Mouse (Mus musculus): ENCODE data around the gene Gm3043. TPM values are rescaled to one million over a fixed set of nuclear protein-coding genes. Genes with fewer than 3 reads are reported as not detected.

Gm3043 gene
- polyA plus RNA-seq (2012; rRNA removed; ENCODE audit: low replicate concordance): not detected in 2 replicates

GRCm38 (mm10) chr14:3688483-3688882 lies at the start of gene Gm3043:
Gm3043 (plus strand) TSS chr14:3688783.

GRCm38 (mm10) chr14:3651730-3652129 lies 36.9 kb upstream of the Gm3043 start, which contains the start of gene Gm3020:
Gm3020 (plus strand) TSS chr14:3652030.

Other genes with a start within 250 kb of the Gm3043 start
- gene Gm10408, start 239.4 kb upstream of the Gm3043 start, polyA plus RNA-seq (2012; rRNA removed; ENCODE audit: low replicate concordance): not detected in 2 replicates
- not detected in 2 replicates for gene Gm3012, start 54.3 kb upstream of the Gm3043 start, polyA plus RNA-seq (2012; rRNA removed; ENCODE audit: low replicate concordance)
- gene Gm3020, start 36.8 kb upstream of the Gm3043 start, polyA plus RNA-seq (2012; rRNA removed; ENCODE audit: low replicate concordance): 0.17 TPM in 1 of 2 replicates, not detected in the other
- gene Gm3002, start 121.3 kb downstream of the Gm3043 start, polyA plus RNA-seq (2012; rRNA removed; ENCODE audit: low replicate concordance): 0.08 and 1.2 TPM in 2 replicates
- gene Gm3033, start 157.5 kb downstream of the Gm3043 start, polyA plus RNA-seq (2012; rRNA removed; ENCODE audit: low replicate concordance): 0.16 TPM in 1 of 2 replicates, not detected in the other
- gene Gm2916, start 195.4 kb downstream of the Gm3043 start, polyA plus RNA-seq (2012; rRNA removed; ENCODE audit: low replicate concordance): not detected in 2 replicates
- gene Gm3029, start 243.0 kb downstream of the Gm3043 start, polyA plus RNA-seq (2012; rRNA removed; ENCODE audit: low replicate concordance): not detected in 2 replicates